Mouse (Mus musculus) olfactory bulb, adult 2 months (tissue): ENCODE results near the gene Tgfbr2. TPM values are rescaled to one million over a fixed set of nuclear protein-coding genes. Genes with fewer than 3 reads are reported as not detected.

Source experiments
- H3K27ac ChIP-seq: fragments of 200-500 bp; 2 replicates; pipeline ENCODE4 v1.5.1; 2012; ENCODE audit warnings: low read depth, low read length; ENCODE audit not compliant: insufficient read depth
- H3K4me1 ChIP-seq: fragments of 200-500 bp; 2 replicates; pipeline ENCODE4 v1.6.1; 2012; ENCODE audit warnings: low read length; ENCODE audit not compliant: control insufficient read depth, insufficient read depth
- H3K4me3 ChIP-seq: fragments of 200-500 bp; 2 replicates; pipeline ENCODE4 v1.5.1; 2012; ENCODE audit warnings: mild to moderate bottlenecking, low read depth, low read length, moderate library complexity; ENCODE audit not compliant: insufficient read depth
- CTCF ChIP-seq: fragments of 200-500 bp; IDR thresholded peaks from 2 replicates; pipeline ENCODE4 v1.5.1; 2012; ENCODE audit warnings: low read depth, mild to moderate bottlenecking, low read length, moderate library complexity; ENCODE audit not compliant: insufficient read depth
- POLR2A ChIP-seq: fragments of 200-500 bp; IDR thresholded peaks from 2 replicates; pipeline ENCODE4 v1.6.1; 2012; ENCODE audit warnings: mild to moderate bottlenecking, low read depth, low read length, moderate library complexity; ENCODE audit not compliant: insufficient read depth
- WGBS: fragments of 180-500 bp; shearing (Covaris S2); methylation state at CpG from one replicate; pipeline ENCODE4 v1.1.7; 2018; 5-methylcytosine and 5-hydroxymethylcytosine counted together
- polyA plus RNA-seq: library from polyadenylated mRNA; stranded (reverse); fragments of >200 nt; gene quantifications from 2 replicates; pipeline ENCODE4 v1.2.4, GENCODE M21; 2012; ENCODE audit warnings: low replicate concordance; ENCODE audit not compliant: missing spikeins, insufficient read depth, insufficient read length

The Tgfbr2 gene
- polyA plus RNA-seq, 1 experiment, result not detected

DNA sequence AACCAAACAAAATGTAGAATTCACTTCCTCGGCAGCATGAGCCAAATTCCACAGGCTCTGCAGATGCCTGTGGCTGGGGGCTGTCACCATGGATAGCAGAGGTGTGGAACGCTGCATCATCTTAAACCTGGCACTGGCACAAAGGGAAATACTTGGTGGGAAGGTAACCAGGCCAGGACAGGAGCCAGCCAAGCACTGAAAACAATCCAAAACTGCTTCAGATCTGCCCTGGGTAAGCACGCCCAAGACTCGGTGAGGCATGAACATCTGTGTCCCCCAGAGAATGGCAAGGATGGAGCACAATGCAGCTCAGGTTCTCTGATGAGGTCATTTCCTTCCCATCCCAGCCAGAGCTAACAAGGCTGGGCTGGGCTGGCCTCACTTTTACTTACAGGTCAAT, 43.6 kb upstream of the Tgfbr2 start:
- TF ChIP-seq POLR2A (no peak), CTCF (no peak)
- 58% methylated on average over 4 of the region's 4 CpGs for WGBS
- Histone ChIP-seq H3K4me3 (no peak overlapping the region), H3K4me1 (no peaks in the 10 kb centered on the region), H3K27ac (no peak overlapping the region)

DNA sequence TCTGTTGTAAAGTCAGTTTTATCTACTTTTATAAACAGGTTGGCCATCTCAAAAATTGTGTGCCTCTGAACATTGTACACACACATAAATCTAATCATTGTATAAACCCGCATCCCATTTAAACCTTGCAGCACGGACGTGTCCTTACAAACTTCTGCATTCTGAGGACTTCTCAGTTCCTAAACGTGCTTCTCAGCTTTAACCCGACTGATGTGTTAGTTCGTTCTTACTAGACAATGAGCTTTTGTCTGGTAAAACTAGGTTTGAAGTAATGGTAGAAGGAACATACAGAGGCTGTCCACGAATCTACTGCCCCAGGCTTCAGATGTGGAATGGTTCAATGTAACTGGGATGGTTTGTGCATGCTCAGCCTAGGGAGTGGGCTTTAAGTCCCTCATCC, 41.9 kb upstream of the Tgfbr2 start:
- no peak overlapping the region for H3K27ac ChIP-seq
- no peak overlapping the region for H3K4me3 ChIP-seq
- H3K4me1 ChIP-seq, result no peaks in the 10 kb centered on the region; the same call in 1 of the 2 replicates
- 87% methylated on average over 7 of the region's 7 CpGs for WGBS
- TF ChIP-seq POLR2A, result no peak
- TF ChIP-seq CTCF, result no peak

DNA sequence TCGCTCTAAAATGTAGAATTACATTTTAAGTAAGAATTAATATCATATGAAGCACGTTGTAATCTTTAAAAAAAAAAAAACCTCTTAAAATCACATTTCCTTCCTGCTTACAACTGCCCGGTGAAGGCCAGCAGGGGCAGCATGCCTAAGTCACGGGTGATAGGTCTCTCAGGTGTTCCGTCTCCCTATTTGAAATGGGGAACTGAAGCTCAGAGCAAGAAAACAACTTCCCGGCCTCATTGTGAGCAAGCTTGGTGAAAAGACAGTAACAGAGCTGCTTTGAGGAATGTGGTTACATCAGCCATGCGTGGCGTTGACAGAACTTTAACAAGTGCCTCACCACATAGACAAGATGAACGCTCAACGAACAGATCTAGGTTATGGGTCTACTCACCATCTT, 41.5 kb upstream of the Tgfbr2 start:
- no peak overlapping the region for H3K4me3 ChIP-seq
- TF ChIP-seq CTCF (no peak), POLR2A (no peak)
- no peaks in the 10 kb centered on the region; the same call in 1 of the 2 replicates for H3K4me1 ChIP-seq
- no peak overlapping the region for H3K27ac ChIP-seq
- 94% methylated on average over 10 of the region's 10 CpGs for WGBS

DNA sequence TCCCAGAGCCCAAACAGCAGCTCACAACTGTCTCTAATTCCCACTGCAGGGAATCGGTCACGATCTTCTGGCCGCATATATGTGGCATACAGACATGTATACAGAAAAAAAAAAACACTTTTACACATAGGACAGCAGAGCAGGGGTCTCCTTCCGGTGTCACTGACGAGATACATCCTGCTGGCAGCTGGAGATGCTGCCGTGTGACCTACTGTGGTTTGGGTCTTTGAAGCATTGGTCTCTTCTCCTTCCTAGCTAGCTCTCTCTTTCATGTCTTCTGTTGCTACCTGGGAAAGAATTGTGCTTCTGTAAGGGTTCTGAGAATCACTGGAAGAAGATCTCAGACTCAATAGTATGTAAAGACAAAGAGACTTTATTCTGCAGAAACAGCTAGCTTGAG, 39.1 kb upstream of the Tgfbr2 start:
- TF ChIP-seq POLR2A (no peak), CTCF (no peak)
- 95% methylated on average over 6 of the region's 6 CpGs for WGBS
- Histone ChIP-seq H3K27ac (no peak overlapping the region), H3K4me1 (no peaks in the 10 kb centered on the region; the same call in 1 of the 2 replicates), H3K4me3 (no peak overlapping the region)

DNA sequence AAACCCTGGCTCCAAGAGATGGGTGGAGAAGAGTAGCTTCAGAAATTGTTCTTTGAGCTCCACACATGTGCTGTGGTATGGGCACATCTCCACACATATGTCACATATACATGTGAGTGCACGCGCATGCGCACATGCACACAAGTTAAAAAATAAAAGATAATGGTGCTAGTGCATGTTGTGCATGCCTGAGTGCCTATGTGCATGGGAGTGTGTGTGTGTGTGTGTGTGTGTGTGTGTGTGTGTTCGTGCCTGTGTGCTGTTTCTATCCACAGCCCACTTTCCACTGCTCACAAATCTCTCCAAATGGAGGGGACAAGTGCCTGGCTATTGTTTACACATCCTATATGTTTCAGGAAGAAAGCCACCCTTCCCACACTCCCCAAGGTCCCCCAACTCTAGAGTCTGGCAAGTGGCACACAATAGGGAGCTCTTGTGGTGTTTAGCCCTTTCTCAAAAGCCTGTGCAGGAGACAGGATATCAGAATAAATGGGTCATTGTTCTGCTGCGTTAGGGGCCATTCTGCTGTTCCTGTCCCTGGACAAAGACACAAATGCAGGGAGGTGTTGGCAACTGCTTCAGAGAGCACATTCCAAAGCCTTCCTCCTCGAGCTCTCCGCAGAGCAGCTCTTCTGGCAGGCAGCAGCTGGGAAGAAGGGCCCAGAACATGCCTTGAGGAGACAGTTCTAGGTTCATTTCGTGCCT, 37.9 kb upstream of the Tgfbr2 start:
- 79% methylated on average over 8 of the region's 8 CpGs for WGBS

DNA sequence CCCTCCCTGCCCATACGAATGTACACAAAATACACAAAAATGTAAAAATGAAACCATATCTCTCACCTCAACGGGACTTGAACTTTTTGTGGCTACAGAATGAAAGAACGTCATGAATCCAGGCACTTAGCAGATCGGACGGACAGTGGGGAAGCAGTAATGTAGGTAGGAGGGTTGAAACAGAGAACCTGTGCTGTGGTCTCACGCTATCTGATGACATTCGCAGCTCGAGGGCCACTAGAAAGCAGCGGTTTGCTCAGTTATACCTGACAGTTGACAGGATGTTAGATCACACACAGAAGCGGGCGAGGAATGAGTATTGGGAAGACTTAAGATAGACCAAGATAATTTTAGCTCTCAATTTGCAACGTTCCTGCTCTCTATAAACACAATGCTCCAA, 36.9 kb upstream of the Tgfbr2 start:
- WGBS, result 85% methylated on average over 12 of the region's 12 CpGs
- TF ChIP-seq CTCF (no peak), POLR2A (no peak)
- no peak overlapping the region for H3K27ac ChIP-seq
- no peak overlapping the region for H3K4me3 ChIP-seq
- H3K4me1 ChIP-seq, result no peaks in the 10 kb centered on the region; the same call in 1 of the 2 replicates

More for the DNA sequence above, 37.9 kb upstream of the Tgfbr2 start:
- TF ChIP-seq CTCF (no peak), POLR2A (no peak)
- Histone ChIP-seq H3K27ac (no peak overlapping the region), H3K4me1 (no peaks in the 10 kb centered on the region; the same call in 1 of the 2 replicates), H3K4me3 (no peak overlapping the region)

DNA sequence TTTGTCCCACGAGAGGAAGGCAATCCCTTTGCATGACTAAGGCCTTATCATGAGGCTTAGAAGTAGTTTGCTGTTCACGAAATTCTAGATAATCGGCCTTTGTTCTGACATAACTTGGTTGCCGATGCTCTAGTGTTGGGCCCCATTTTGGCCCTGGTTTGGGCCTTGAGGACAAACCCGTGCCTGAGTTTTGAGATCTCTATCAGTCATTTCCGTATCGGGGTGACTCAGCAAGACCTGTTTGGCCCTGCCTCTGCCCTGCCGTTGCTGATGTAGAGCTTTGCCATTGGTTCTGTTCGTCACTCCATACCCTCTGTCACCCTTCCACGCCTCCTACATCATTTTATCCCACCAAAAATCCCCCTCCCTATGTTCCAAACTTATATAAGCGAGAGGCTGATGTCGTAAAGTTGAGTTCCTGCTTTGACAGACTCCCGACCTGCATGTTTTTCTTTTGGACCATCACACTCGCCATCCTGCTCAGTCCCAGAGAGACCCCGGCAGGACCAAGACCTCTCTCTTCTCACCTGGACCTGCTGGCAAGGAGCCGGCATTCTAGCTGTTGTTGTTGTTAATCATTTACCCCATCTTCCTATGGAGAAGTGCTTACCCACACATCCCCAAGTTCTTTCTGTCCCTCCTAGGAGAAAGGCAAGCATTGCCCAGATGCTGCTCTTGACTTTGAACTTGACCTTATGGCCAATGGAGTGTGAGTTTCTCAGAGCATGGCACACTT, 33.2 kb upstream of the Tgfbr2 start:
- WGBS, result 94% methylated on average over 16 of the region's 16 CpGs
- TF ChIP-seq CTCF (no peak), POLR2A (no peak)

DNA sequence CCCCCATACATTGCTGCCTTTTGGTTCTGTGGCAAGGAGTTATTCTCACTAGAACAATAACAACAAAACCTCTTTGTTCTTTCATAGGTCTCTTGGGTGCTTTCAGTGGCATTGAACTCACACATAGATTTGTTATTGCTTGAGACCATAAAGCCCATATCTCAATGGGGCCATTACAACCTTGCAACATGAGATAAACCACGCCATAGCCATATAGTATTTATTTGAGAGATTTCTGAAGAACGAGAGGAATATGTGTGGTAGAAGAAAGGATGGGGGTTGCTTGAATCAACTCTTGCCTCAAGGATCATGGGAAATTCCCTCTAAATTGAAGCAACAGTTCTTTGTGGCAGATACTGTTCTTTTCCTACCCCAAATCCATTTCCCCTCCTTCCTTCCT, 31.7 kb upstream of the Tgfbr2 start:
- 87% methylated on average over 2 of the region's 2 CpGs for WGBS
- no peak overlapping the region for H3K27ac ChIP-seq
- no peak overlapping the region for H3K4me3 ChIP-seq
- no peak for TF ChIP-seq CTCF
- no peaks in the 10 kb centered on the region for H3K4me1 ChIP-seq

More for the DNA sequence above, 33.2 kb upstream of the Tgfbr2 start:
- H3K4me1 ChIP-seq, result no peaks in the 10 kb centered on the region; the same call in 1 of the 2 replicates
- H3K4me3 ChIP-seq, result no peak overlapping the region
- H3K27ac ChIP-seq, result no peak overlapping the region

DNA sequence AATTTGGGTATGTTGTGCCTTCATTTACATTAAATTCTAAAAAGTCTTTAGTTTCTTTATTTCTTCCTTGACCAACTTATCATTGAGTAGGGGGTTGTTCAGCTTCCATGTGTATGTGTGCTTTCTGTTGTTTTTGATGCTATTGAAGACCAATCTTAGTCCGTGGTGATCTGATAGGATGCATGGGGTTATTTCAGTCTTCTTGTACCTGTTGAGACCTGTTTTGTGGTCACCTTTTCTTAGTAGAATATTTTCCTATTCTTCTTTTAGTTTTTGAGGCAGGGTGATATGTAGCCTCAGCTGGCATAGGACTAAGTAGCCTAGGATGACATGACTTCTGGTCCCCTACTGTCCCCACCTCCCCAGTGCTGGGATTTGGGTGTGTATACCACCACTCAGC, 28.5 kb upstream of the Tgfbr2 start:
- WGBS, result 93% methylated on average over 1 of the region's 1 CpGs
- Histone ChIP-seq H3K27ac (no peak overlapping the region), H3K4me1 (no peaks in the 10 kb centered on the region), H3K4me3 (no peak overlapping the region)
- TF ChIP-seq POLR2A (no peak), CTCF (no peak)
